Mouse (Mus musculus) small intestine, adult 2 months (tissue): ENCODE data around the gene Pde7b.

Source experiments
- CTCF ChIP-seq: fragments of 200-500 bp; IDR thresholded peaks from 2 replicates; pipeline ENCODE4 v1.5.1; 2012; ENCODE audit warnings: low read depth, mild to moderate bottlenecking, control low read depth, inconsistent platforms, low read length, moderate library complexity, mixed read lengths; ENCODE audit not compliant: insufficient replicate concordance, insufficient read length; ENCODE audit errors: extremely low read depth
- POLR2A ChIP-seq: fragments of 200-500 bp; IDR thresholded peaks from 2 replicates; pipeline ENCODE4 v1.6.1; 2012; ENCODE audit warnings: low read depth, mild to moderate bottlenecking, control low read depth, inconsistent platforms, low read length, moderate library complexity

- TF ChIP-seq CTCF (no peak), POLR2A (no peak)
These were observed 12.3 kb upstream of the Pde7b start for GRCm38 (mm10) chr10:20737146-20737545.
